Mouse (Mus musculus) right cerebral cortex, postnatal 25 days (tissue): Measurements from ENCODE around the gene Mst1.
A peak's percentile ranks its signal among the peaks of the same experiment; 100 is the strongest.

Source experiments
- DNase-seq: peaks from one replicate; pipeline ENCODE4 v3.0.0; 2022

The Mst1 gene

GRCm38 (mm10) chr9:108080168-108080567 is at the start of gene Mst1:
Gene Mst1, plus strand, starts transcription at chr9:108080436.
- no peak for DNase-seq

- no peak for DNase-seq
These were observed 48.1 kb upstream of the Mst1 start for GRCm38 (mm10) chr9:108032126-108032525.

GRCm38 (mm10) chr9:108035331-108036156 is 44.7 kb upstream of the Mst1 start:
- DNase-seq, result no peak

GRCm38 (mm10) chr9:108044751-108045492 is 35.3 kb upstream of the Mst1 start:
- DNase-seq, result no peak

GRCm38 (mm10) chr9:108046582-108046981 is 33.7 kb upstream of the Mst1 start:
- DNase-seq, result no peak

- DNase-seq, result no peak
These were observed 32.4 kb upstream of the Mst1 start for GRCm38 (mm10) chr9:108047601-108048565.

GRCm38 (mm10) chr9:108048566-108048955 is 31.7 kb upstream of the Mst1 start:
- DNase-seq, result no peak

GRCm38 (mm10) chr9:108049016-108049455 is 31.2 kb upstream of the Mst1 start, which contains the start of gene Gmppb:
Gene Gmppb, plus strand, starts transcription at chr9:108049242.
- DNase-seq, result peak; percentile 96

- DNase-seq, result no peak
These were observed 30.5 kb upstream of the Mst1 start for GRCm38 (mm10) chr9:108049561-108050251.

- no peak for DNase-seq
These were observed 28.9 kb upstream of the Mst1 start for GRCm38 (mm10) chr9:108051184-108051930.

- no peak for DNase-seq
These were observed 28.4 kb upstream of the Mst1 start for GRCm38 (mm10) chr9:108051931-108052220.

GRCm38 (mm10) chr9:108052411-108052810 is 27.8 kb upstream of the Mst1 start:
- DNase-seq, result no peak

GRCm38 (mm10) chr9:108052885-108053664 is 27.2 kb upstream of the Mst1 start, which contains the start of gene Amigo3:
Gene Amigo3, plus strand, starts transcription at chr9:108053159.
- peak; percentile 92 for DNase-seq

- DNase-seq, result no peak
These were observed 26.5 kb upstream of the Mst1 start for GRCm38 (mm10) chr9:108053665-108054225.

- DNase-seq, result no peak
These were observed 25.8 kb upstream of the Mst1 start for GRCm38 (mm10) chr9:108054331-108055040.

GRCm38 (mm10) chr9:108055061-108055460 is 25.2 kb upstream of the Mst1 start:
- no peak for DNase-seq

GRCm38 (mm10) chr9:108055661-108056237 is 24.5 kb upstream of the Mst1 start:
- DNase-seq, result no peak

GRCm38 (mm10) chr9:108056361-108057261 is 23.6 kb upstream of the Mst1 start:
- no peak for DNase-seq
